Mouse (Mus musculus): ENCODE results near the gene Cbarp.

Gene Cbarp

GRCm38 (mm10) chr10:80140666-80141035, at the start of gene Cbarp:
Gene Cbarp (minus strand): TSS chr10:80140835.
- DNase-seq (ENCODE audit: low spot score): peak; percentile 31

GRCm38 (mm10) chr10:80189999-80190398, 49.4 kb upstream of the Cbarp start:
- no peak for DNase-seq (ENCODE audit: low spot score)

GRCm38 (mm10) chr10:80188453-80189024, 47.9 kb upstream of the Cbarp start:
- no peak for DNase-seq (ENCODE audit: low spot score)

- no peak for DNase-seq (ENCODE audit: low spot score)
Measured at GRCm38 (mm10) chr10:80187739-80188138, 47.1 kb upstream of the Cbarp start.

GRCm38 (mm10) chr10:80186649-80187048, 46.0 kb upstream of the Cbarp start:
- no peak for DNase-seq (ENCODE audit: low spot score)

GRCm38 (mm10) chr10:80182547-80182946, 41.9 kb upstream of the Cbarp start:
- DNase-seq (ENCODE audit: low spot score): no peak

- no peak for DNase-seq (ENCODE audit: low spot score)
Measured at GRCm38 (mm10) chr10:80180823-80181222, 40.2 kb upstream of the Cbarp start.

GRCm38 (mm10) chr10:80180288-80180687, 39.7 kb upstream of the Cbarp start:
- no peak for DNase-seq (ENCODE audit: low spot score)

GRCm38 (mm10) chr10:80179068-80180051, 38.7 kb upstream of the Cbarp start, which contains the start of gene Efna2:
Gene Efna2 (plus strand): TSS chr10:80179482.
- DNase-seq (ENCODE audit: low spot score): no peak

- DNase-seq (ENCODE audit: low spot score): no peak
Measured at GRCm38 (mm10) chr10:80177441-80178279, 37.0 kb upstream of the Cbarp start.

GRCm38 (mm10) chr10:80176270-80176834, 35.7 kb upstream of the Cbarp start:
- no peak for DNase-seq (ENCODE audit: low spot score)

GRCm38 (mm10) chr10:80175536-80176269, 35.1 kb upstream of the Cbarp start:
- DNase-seq (ENCODE audit: low spot score): peak; percentile 62

- DNase-seq (ENCODE audit: low spot score): peak; percentile 57
Measured at GRCm38 (mm10) chr10:80174705-80175104, 34.1 kb upstream of the Cbarp start.

GRCm38 (mm10) chr10:80173955-80174640, 33.5 kb upstream of the Cbarp start:
- no peak for DNase-seq (ENCODE audit: low spot score)

- DNase-seq (ENCODE audit: low spot score): no peak
Measured at GRCm38 (mm10) chr10:80173358-80173757, 32.7 kb upstream of the Cbarp start.

- DNase-seq (ENCODE audit: low spot score): peak; percentile 95
Measured at GRCm38 (mm10) chr10:80172527-80173292, 32.1 kb upstream of the Cbarp start, which contains the start of gene 1600002K03Rik. Gene 1600002K03Rik (plus strand): TSS chr10:80172944.

GRCm38 (mm10) chr10:80171760-80172526, 31.3 kb upstream of the Cbarp start:
- no peak for DNase-seq (ENCODE audit: low spot score)

- no peak for DNase-seq (ENCODE audit: low spot score)
Measured at GRCm38 (mm10) chr10:80171252-80171651, 30.6 kb upstream of the Cbarp start.

- DNase-seq (ENCODE audit: low spot score): no peak
Measured at GRCm38 (mm10) chr10:80170601-80171021, 30.0 kb upstream of the Cbarp start.

Data from adipocyte (in vitro differentiated cells).